Mouse (Mus musculus) ES-Bruce4 (cell line): ENCODE measurements around the gene Troap. TPM values are rescaled to one million over a fixed set of nuclear protein-coding genes. Genes with fewer than 3 reads are reported as not detected.
A peak's percentile ranks its signal among the peaks of the same experiment; 100 is the strongest.

Experiments used
- H3K27ac ChIP-seq: 2 replicates; pipeline ENCODE4 v1.5.1; 2012; ENCODE audit warnings: low read length, inconsistent platforms; ENCODE audit not compliant: insufficient read depth
- H3K27me3 ChIP-seq: 2 replicates; pipeline ENCODE4 v1.6.1; 2012; ENCODE audit warnings: mild to moderate bottlenecking, low read length, inconsistent platforms; ENCODE audit not compliant: control insufficient read depth, poor library complexity, insufficient read depth, severe bottlenecking
- H3K36me3 ChIP-seq: 2 replicates; pipeline ENCODE4 v1.6.1; 2012; ENCODE audit warnings: inconsistent platforms, mild to moderate bottlenecking, low read length, moderate library complexity; ENCODE audit not compliant: control insufficient read depth, poor library complexity, insufficient read depth, severe bottlenecking
- H3K4me1 ChIP-seq: one replicate; pipeline ENCODE4 v1.8.1; 2011; ENCODE audit warnings: low read length; ENCODE audit not compliant: control insufficient read depth, insufficient read depth
- H3K4me3 ChIP-seq: 2 replicates; pipeline ENCODE4 v1.5.1; 2011; ENCODE audit warnings: low read depth, mild to moderate bottlenecking, low read length
- H3K9ac ChIP-seq: 2 replicates; pipeline ENCODE4 v1.6.1; 2012; ENCODE audit warnings: low read depth, mild to moderate bottlenecking, inconsistent platforms; ENCODE audit not compliant: poor library complexity, severe bottlenecking
- H3K9me3 ChIP-seq: replicated peaks from 2 replicates; pipeline ENCODE4 v1.6.1; 2012; ENCODE audit warnings: mild to moderate bottlenecking, low read length, inconsistent platforms; ENCODE audit not compliant: control insufficient read depth, poor library complexity, insufficient read depth, severe bottlenecking
- CTCF ChIP-seq: IDR thresholded peaks from one replicate; pipeline ENCODE4 v1.8.1; 2011; ENCODE audit warnings: low read depth, low read length
- EP300 ChIP-seq: IDR thresholded peaks from 2 replicates; pipeline ENCODE4 v1.6.1; 2011; ENCODE audit warnings: low read depth, low read length; ENCODE audit not compliant: insufficient read depth
- POLR2A ChIP-seq: IDR thresholded peaks from one replicate; pipeline ENCODE4 v1.8.1; 2011; ENCODE audit warnings: low read length; ENCODE audit not compliant: insufficient read depth
- polyA plus RNA-seq: library from polyadenylated mRNA; stranded (reverse); fragments of >200 nt; gene quantifications from 2 replicates; pipeline ENCODE4 v1.2.4, GENCODE M21; 2011; ENCODE audit warnings: low read depth; ENCODE audit not compliant: missing spikeins, insufficient read depth, insufficient read length

The Troap gene
- polyA plus RNA-seq, 1 experiment: 43.3 TPM

DNA sequence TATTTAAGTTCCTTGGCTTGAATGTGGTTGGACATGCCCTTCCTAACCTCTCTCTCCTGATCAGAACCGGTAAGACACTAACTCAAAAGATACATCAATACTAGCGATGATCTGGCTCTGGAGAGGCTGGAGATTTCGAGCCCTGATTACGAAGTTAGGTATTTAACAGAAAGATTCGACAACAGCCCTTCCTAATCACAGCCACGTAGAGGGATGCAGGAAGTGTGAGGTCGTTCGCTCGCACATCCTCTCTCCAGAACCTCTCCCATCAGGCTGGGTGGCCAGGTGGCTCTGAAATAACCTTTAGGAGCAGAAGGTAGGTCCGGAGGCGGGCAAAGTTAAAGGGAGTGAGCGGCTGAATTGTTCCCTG lies 51.3 kb downstream of the Troap start, which contains the start of gene Spats2:
Gene Spats2 (plus strand): TSS at position 206 of the 370 bp plus-strand sequence.
- Histone ChIP-seq H3K27ac (peak within 1 kb of the TSS; percentile 87), H3K9me3 (no peaks in the 10 kb centered on the region), H3K9ac (peak within 1 kb of the TSS; percentile 99), H3K36me3 (no peaks in the 10 kb centered on the region), H3K4me3 (peak within 1 kb of the TSS; percentile 97), H3K4me1 (peaks cover 7% of the 10 kb centered on the region), H3K27me3 (no peaks in the 10 kb centered on the region)
- TF ChIP-seq POLR2A: peak; percentile 5
- TF ChIP-seq CTCF: no peak
- TF ChIP-seq EP300: no peak

DNA sequence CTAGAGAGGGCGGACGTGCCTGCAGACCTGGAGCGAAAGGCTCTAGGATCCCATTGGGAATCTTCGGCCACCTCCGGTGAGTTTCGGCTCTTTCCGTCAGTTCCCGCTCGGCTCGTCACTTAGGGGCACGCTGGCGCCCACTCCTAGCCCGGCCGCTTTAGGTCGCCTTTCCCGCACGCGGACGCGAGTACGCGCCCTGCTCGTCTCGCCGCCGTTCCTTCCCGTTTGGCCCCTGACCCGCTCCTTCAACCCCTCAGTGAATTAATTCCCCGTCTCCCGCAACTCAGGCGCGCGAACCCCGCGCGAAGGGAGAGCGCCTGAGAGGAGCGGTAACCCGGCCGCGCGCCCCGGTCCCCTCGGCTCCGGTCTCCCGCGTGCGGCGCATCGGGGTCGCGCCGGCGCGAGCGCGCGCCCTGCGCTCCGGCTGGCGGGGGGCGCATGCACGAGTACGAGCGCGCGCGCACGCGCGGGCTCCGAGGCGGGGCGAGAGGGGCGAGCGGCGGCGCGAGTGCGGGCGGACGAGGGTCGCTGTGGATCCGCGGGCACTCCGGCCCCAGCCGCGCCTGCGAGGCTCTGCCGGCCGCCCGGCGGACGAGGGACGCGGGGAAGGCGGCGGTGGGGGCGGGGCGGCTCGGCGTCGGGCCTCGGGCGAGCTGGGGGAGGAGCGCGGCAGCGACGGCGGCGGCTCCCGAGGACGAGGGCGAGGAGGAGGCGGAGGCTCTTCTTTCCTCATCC lies 51.9 kb downstream of the Troap start:
- Histone ChIP-seq H3K4me3 (peak overlapping the region; percentile 97), H3K9me3 (no peaks in the 10 kb centered on the region), H3K9ac (peak overlapping the region; percentile 99), H3K27ac (peak overlapping the region; percentile 87), H3K4me1 (peaks cover 7% of the 10 kb centered on the region), H3K36me3 (no peaks in the 10 kb centered on the region), H3K27me3 (no peaks in the 10 kb centered on the region)
- TF ChIP-seq POLR2A (no peak), EP300 (no peak), CTCF (no peak)

DNA sequence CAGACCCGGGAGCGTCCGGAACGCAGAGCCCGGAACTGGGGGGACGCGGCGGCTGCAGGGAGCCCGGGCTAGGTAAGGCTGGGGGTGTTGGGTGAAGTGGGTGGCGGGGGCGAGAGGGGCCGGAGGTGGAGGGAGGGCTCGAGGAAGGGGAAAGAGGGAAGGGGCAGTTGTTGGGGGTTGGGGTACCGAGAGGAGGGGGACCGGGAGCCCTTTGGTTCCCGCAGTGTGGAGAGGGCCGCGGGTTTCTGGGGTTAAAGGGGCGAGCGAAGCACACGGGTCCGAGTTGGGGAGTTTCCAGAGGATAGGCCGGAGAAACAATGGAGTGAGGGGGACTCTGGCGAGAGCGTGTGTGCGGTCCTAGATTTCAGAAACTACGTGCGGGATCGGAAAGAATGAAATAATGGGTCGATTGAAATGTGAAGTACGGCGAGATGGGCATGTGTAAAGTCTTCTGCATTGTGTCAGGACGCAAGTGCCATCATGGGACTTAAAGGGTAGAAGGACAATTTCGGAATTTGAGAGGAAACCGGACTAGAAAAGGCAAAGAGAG lies 52.5 kb downstream of the Troap start:
- Histone ChIP-seq H3K27ac (0 out of 2 replicates have a peak overlapping the region, but pooled peaks have one; percentile 12), H3K9ac (peak overlapping the region; percentile 99), H3K4me1 (peaks cover 7% of the 10 kb centered on the region), H3K27me3 (no peaks in the 10 kb centered on the region), H3K9me3 (no peaks in the 10 kb centered on the region), H3K36me3 (no peaks in the 10 kb centered on the region), H3K4me3 (peak overlapping the region; percentile 97)
- TF ChIP-seq CTCF (no peak), EP300 (no peak), POLR2A (no peak)

DNA sequence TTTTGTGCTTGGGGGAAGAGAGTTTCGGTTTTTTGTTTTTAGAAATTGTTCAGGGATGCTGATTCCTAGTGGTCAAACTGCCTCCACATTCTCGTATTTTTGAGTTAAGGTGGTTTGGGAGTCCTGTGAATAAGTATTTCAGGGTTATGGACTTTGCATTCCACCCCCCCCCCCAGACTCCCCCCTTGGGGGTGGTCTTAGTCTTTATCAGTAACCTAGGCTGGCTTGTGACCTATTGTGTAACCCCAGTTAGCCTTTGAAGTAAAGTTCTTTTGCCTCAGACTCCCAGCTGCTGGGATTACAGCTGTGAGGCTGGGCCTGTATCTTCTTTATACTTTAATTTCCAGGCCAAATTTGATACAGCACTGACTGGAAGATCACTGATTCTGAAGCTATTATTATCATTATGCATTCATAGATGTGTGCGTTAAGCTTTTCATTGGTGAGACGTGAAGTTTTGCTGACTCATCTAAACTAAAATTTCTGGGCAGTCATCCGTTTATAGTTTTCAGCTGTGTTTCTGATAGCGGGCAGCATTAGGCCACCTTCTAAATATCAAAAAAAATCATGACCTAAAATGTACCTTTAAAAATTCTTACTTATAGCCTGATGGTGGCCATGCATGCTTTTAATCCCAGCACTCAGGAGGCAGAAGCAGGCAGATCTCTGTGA lies 53.6 kb downstream of the Troap start:
- Histone ChIP-seq H3K4me1 (peaks cover 7% of the 10 kb centered on the region), H3K9ac (no peak overlapping the region), H3K36me3 (no peaks in the 10 kb centered on the region), H3K4me3 (no peak overlapping the region), H3K27ac (no peak overlapping the region), H3K9me3 (no peaks in the 10 kb centered on the region), H3K27me3 (no peaks in the 10 kb centered on the region)
- no peak for TF ChIP-seq EP300
- TF ChIP-seq CTCF: no peak
- TF ChIP-seq POLR2A: no peak

DNA sequence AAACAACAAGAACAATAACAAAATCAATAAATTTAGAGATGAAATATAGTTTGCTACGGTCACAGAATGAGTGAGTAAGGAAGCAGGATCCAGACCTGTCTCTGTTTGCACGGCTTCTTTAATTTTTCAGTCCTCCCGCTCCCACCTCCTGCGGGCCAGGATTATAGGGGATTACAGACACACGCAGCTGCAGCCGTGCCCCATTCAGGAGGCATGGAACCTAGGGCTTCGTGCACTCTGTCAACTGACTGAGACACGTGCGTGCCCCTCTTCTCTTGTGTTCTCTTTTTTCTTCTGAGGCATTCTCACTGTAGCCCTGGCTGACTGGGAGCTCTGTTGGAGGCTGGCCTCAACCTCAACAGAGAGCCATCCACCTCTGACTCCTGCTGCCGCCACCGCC lies 55.1 kb downstream of the Troap start:
- peaks cover 4% of the 10 kb centered on the region for H3K4me1 ChIP-seq
- H3K9ac ChIP-seq: no peak overlapping the region
- H3K4me3 ChIP-seq: no peak overlapping the region
- H3K27me3 ChIP-seq: no peaks in the 10 kb centered on the region
- H3K36me3 ChIP-seq: no peaks in the 10 kb centered on the region
- H3K9me3 ChIP-seq: no peaks in the 10 kb centered on the region
- H3K27ac ChIP-seq: no peak overlapping the region
- TF ChIP-seq EP300 (no peak), POLR2A (no peak), CTCF (no peak)
